In genomic region chr6:113267988-113268387, GRCm38 (mm10) we compare ENCODE assay signal across 26 mouse cellular contexts. TPM values are rescaled to one million over a fixed set of nuclear protein-coding genes. Genes with fewer than 3 reads are reported as not detected.
DNase-seq lines count a peak whose midpoint lies in the region; ATAC-seq and TF ChIP-seq lines count a peak whose summit lies in the region.
"Had no signal": no experiment of that assay in that cellular context is flagged by ENCODE, and none has a peak within 500 bp of the region (broad histone marks: within the 10 kb centered on the region; RNA-seq: fewer than 3 reads in every experiment).

No protein-coding gene starts in this region.

- no peak for TF ChIP-seq CTCF in layer of hippocampus, adult 2 months (conservative IDR thresholded peaks at IDR 0.05)

- H3K9me3 ChIP-seq in embryonic facial prominence, embryonic 14.5 days (ENCODE audit: control insufficient read depth, low read length), result no peaks in the 10 kb centered on the region
- H3K9me3 ChIP-seq in embryonic facial prominence, embryonic 10.5 days, result no peaks in the 10 kb centered on the region
- H3K9me3 ChIP-seq: embryonic facial prominence, embryonic 12.5 days; forebrain, embryonic 13.5 days; forebrain, embryonic 15.5 days; G1E had no signal

- DNase-seq in embryonic facial prominence, embryonic 14.5 days (ENCODE audit: low spot score), result peak; percentile 5
- no peak for DNase-seq in embryonic facial prominence, embryonic 10.5 days (ENCODE audit: low spot score)
- no peak for DNase-seq in layer of hippocampus, adult 2 months (ENCODE audit: low spot score in 2 of 2)
- DNase-seq in layer of hippocampus, adult 11-12 months (ENCODE audit: low spot score), result no peak
- peak; percentile 35 for DNase-seq in yolk sac, embryonic 10.5 days (ENCODE audit: low spot score)
- DNase-seq in kidney, adult 18-20 months, result no peak
- DNase-seq: adrenal gland, adult 8-10 months; adrenal gland, postnatal 36 days; B cell, adult 2 months; cerebellum, adult 11 months; cerebellum, adult 18-20 months; cerebellum, adult 8-10 months; cerebellum, adult 9-11 months; cerebellum, postnatal 14 days; cerebellum, postnatal 36 days; embryo, embryonic 11 days; forebrain, postnatal 0 days had no signal

- no peaks in the 10 kb centered on the region for H3K27me3 ChIP-seq in embryonic facial prominence, embryonic 14.5 days (replicated peaks; ENCODE audit: control insufficient read depth, insufficient read depth, low read length)
- H3K27me3 ChIP-seq in embryonic facial prominence, embryonic 10.5 days (replicated peaks; ENCODE audit: low read depth, poor library complexity, severe bottlenecking), result no peaks in the 10 kb centered on the region
- H3K27me3 ChIP-seq: CH12.LX; embryonic facial prominence, embryonic 12.5 days; forebrain, embryonic 13.5 days; forebrain, embryonic 15.5 days; Patski had no signal

- WGBS in embryonic facial prominence, embryonic 14.5 days, result 89% methylated on average over 1 of the region's 1 CpGs
- whole genome bisulfite sequencing in embryonic facial prominence, embryonic 10.5 days, result 87% methylated on average over 1 of the region's 1 CpGs

- H3K36me3 ChIP-seq in embryonic facial prominence, embryonic 14.5 days (ENCODE audit: control insufficient read depth, insufficient read depth, low read length), result peaks cover 96% of the 10 kb centered on the region
- H3K36me3 ChIP-seq in embryonic facial prominence, embryonic 10.5 days (replicated peaks), result peaks cover 99% of the 10 kb centered on the region

- no peak overlapping the region for H3K4me3 ChIP-seq in embryonic facial prominence, embryonic 14.5 days (ENCODE audit: low read depth, low read length)
- H3K4me3 ChIP-seq in embryonic facial prominence, embryonic 10.5 days, result no peak overlapping the region
- no peak overlapping the region for H3K4me3 ChIP-seq in layer of hippocampus, adult 2 months
- no peak overlapping the region for H3K4me3 ChIP-seq in brown adipose tissue, adult 24 weeks (ENCODE audit: insufficient read depth, low read depth, low read length)
- H3K4me3 ChIP-seq: embryonic facial prominence, embryonic 12.5 days; forebrain, embryonic 13.5 days; forebrain, embryonic 15.5 days had no signal

- no peak overlapping the region for H3K9ac ChIP-seq in embryonic facial prominence, embryonic 14.5 days (ENCODE audit: low read depth, low read length)
- H3K9ac ChIP-seq: embryonic facial prominence, embryonic 12.5 days; forebrain, embryonic 13.5 days; forebrain, embryonic 15.5 days; forebrain, postnatal 0 days had no signal

- no peak overlapping the region for H3K4me2 ChIP-seq in embryonic facial prominence, embryonic 14.5 days (ENCODE audit: low read depth, low read length)
- H3K4me2 ChIP-seq: embryonic facial prominence, embryonic 12.5 days; forebrain, embryonic 13.5 days; forebrain, embryonic 15.5 days had no signal

- H3K27ac ChIP-seq in embryonic facial prominence, embryonic 14.5 days (replicated peaks; ENCODE audit: low read depth, low read length), result no peak overlapping the region; the same call in 1 of the 2 replicates
- H3K27ac ChIP-seq in embryonic facial prominence, embryonic 10.5 days (replicated peaks), result no peak overlapping the region
- H3K27ac ChIP-seq in layer of hippocampus, adult 2 months, result peak overlapping the region; percentile 75; the same call in 1 of the 2 replicates
- peak overlapping the region; percentile 55 for H3K27ac ChIP-seq in brown adipose tissue, adult 24 weeks (replicated peaks; ENCODE audit: low read depth, low read length)
- H3K27ac ChIP-seq: embryonic facial prominence, embryonic 12.5 days; forebrain, embryonic 13.5 days; forebrain, embryonic 15.5 days had no signal

- ATAC-seq in embryonic facial prominence, embryonic 14.5 days (ENCODE audit: low read depth), result 0 out of 2 replicates have a peak, but pooled peaks have one; percentile 53
- ATAC-seq: activated CD4-positive, CD25-positive, alpha-beta regulatory T cell, adult 4 months; CD4-positive, CD25-positive, alpha-beta regulatory T cell, adult 4 months; forebrain, embryonic 13.5 days; forebrain, embryonic 15.5 days; forebrain, postnatal 0 days; Patski had no signal

- H3K4me1 ChIP-seq in embryonic facial prominence, embryonic 14.5 days (ENCODE audit: control insufficient read depth, insufficient read depth, low read length), result no peaks in the 10 kb centered on the region
- no peaks in the 10 kb centered on the region for H3K4me1 ChIP-seq in embryonic facial prominence, embryonic 10.5 days
- peaks cover 16% of the 10 kb centered on the region for H3K4me1 ChIP-seq in brown adipose tissue, adult 24 weeks (ENCODE audit: control insufficient read depth, insufficient read depth, insufficient read length, low read length)
- H3K4me1 ChIP-seq: embryonic facial prominence, embryonic 12.5 days; forebrain, embryonic 13.5 days; forebrain, embryonic 15.5 days had no signal

RNA-seq across cellular contexts. Expression of gene Cpne9, which starts 14.1 kb away (rescaled TPM):
- polyA plus RNA-seq in embryonic facial prominence, embryonic 14.5 days (2014; fragmentation: Nextera tagmentation; extraction: Ambion mirVana), result 0.13 and 0.29 TPM in 2 replicates
- polyA plus RNA-seq in embryonic facial prominence, embryonic 10.5 days (2016; fragmentation: Nextera tagmentation; extraction: Ambion mirVana), result 0.04 and 0.11 TPM in 2 replicates
- total RNA-seq in layer of hippocampus, adult 2 months (2021), result 10 to 100 TPM; 24.0 to 24.7 TPM
- 0.44 and 0.71 TPM in 2 replicates for polyA plus RNA-seq in brown adipose tissue, adult 24 weeks (2012; ENCODE audit: insufficient read depth, insufficient read length, missing spikeins)

RNA-seq across cellular contexts. Expression of gene Mtmr14, which starts 30.3 kb away (rescaled TPM):
- polyA plus RNA-seq in embryonic facial prominence, embryonic 14.5 days (2014; fragmentation: Nextera tagmentation; extraction: Ambion mirVana), result 31.6 and 33.3 TPM in 2 replicates
- 44.0 and 46.9 TPM in 2 replicates for polyA plus RNA-seq in embryonic facial prominence, embryonic 10.5 days (2016; fragmentation: Nextera tagmentation; extraction: Ambion mirVana)
- 10 to 100 TPM; 15.0 to 15.6 TPM for total RNA-seq in layer of hippocampus, adult 2 months (2021)
- 26.3 and 37.1 TPM in 2 replicates for polyA plus RNA-seq in brown adipose tissue, adult 24 weeks (2012; ENCODE audit: insufficient read depth, insufficient read length, missing spikeins)

RNA-seq across cellular contexts. Expression of gene Brpf1, which starts 38.9 kb away (rescaled TPM):
- 20.0 and 21.8 TPM in 2 replicates for polyA plus RNA-seq in embryonic facial prominence, embryonic 14.5 days (2014; fragmentation: Nextera tagmentation; extraction: Ambion mirVana)
- 24.8 and 26.0 TPM in 2 replicates for polyA plus RNA-seq in embryonic facial prominence, embryonic 10.5 days (2016; fragmentation: Nextera tagmentation; extraction: Ambion mirVana)
- 10 to 100 TPM; 41.0 to 43.8 TPM for total RNA-seq in layer of hippocampus, adult 2 months (2021)
- 12.6 and 15.1 TPM in 2 replicates for polyA plus RNA-seq in brown adipose tissue, adult 24 weeks (2012; ENCODE audit: insufficient read depth, insufficient read length, missing spikeins)

RNA-seq across cellular contexts. Expression of gene Ogg1, which starts 58.8 kb away (rescaled TPM):
- 9.9 and 11.2 TPM in 2 replicates for polyA plus RNA-seq in embryonic facial prominence, embryonic 14.5 days (2014; fragmentation: Nextera tagmentation; extraction: Ambion mirVana)
- 17.8 and 20.0 TPM in 2 replicates for polyA plus RNA-seq in embryonic facial prominence, embryonic 10.5 days (2016; fragmentation: Nextera tagmentation; extraction: Ambion mirVana)
- total RNA-seq in layer of hippocampus, adult 2 months (2021), result 10 to 100 TPM in 1 of 2 experiments, 1 to 10 TPM in 1; 9.1 to 10.6 TPM
- 18.0 and 18.7 TPM in 2 replicates for polyA plus RNA-seq in brown adipose tissue, adult 24 weeks (2012; ENCODE audit: insufficient read depth, insufficient read length, missing spikeins)

Comparison
In these comparisons a context has a peak if more than half of its experiments do, and no peak if none do; other contexts are left out.
1. DNase-seq: peak in embryonic facial prominence, embryonic 14.5 days (single experiment) and yolk sac, embryonic 10.5 days (single experiment); none in embryonic facial prominence, embryonic 10.5 days (single experiment), layer of hippocampus, adult 2 months (0 of 2), layer of hippocampus, adult 11-12 months (single experiment) and kidney, adult 18-20 months (single experiment).
2. H3K27ac ChIP-seq: peak in layer of hippocampus, adult 2 months (single experiment) and brown adipose tissue, adult 24 weeks (single experiment); none in embryonic facial prominence, embryonic 14.5 days (single experiment) and embryonic facial prominence, embryonic 10.5 days (single experiment).